Mouse (Mus musculus): ENCODE measurements at regions not wholly inside any gene's neighbourhood (a gene's known extent, or its start where the extent isn't known, plus 50 kb on each side); places are given as distances from the start of the nearest gene placed in this dataset.

DNA sequence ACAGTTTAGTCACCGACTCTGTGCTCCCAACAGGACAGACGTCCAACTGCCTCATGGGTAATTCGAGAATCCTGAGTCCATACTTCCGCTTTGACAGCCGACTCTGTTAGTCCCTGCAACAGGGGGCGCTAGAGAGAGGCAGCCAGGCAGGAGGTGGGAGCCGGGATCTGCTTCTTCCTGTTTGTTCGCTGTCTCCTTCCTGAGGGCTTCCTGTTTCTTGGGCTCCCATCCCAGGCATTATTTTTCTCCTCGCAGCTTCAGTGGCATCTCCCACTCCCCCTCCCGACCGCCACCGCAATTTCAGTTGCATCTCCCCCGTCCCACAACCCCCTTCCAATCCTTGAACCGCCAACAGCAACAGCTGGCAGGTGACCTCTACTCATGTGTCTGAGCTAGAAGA is 211.1 kb downstream of the Xxylt1 start:
- H3K27ac ChIP-seq (ENCODE audit: control insufficient read depth, insufficient read depth, low read length): no peak overlapping the region
- H3K27me3 ChIP-seq (ENCODE audit: control insufficient read depth, insufficient read depth, low read length): no peaks in the 10 kb centered on the region
- no peaks in the 10 kb centered on the region for H3K36me3 ChIP-seq (ENCODE audit: control insufficient read depth, insufficient read depth, low read length)
- DNase-seq: peak; percentile 14
- TF ChIP-seq CTCF (IDR thresholded peaks at IDR 0.05; ENCODE audit: borderline replicate concordance, control insufficient read depth, extremely low read depth, insufficient read depth, low read length, poor library complexity) (peak; percentile 39; the same call in 1 of the 2 replicates), POLR2A (IDR thresholded peaks at IDR 0.05; ENCODE audit: control insufficient read depth, extremely low read depth, insufficient read depth, low read length, poor library complexity) (no peak)
- H3K4me1 ChIP-seq (replicated peaks; ENCODE audit: control insufficient read depth, insufficient read depth, low read length): peaks cover 5% of the 10 kb centered on the region
- no peak overlapping the region for H3K4me3 ChIP-seq (ENCODE audit: control insufficient read depth, insufficient read depth, low read length)
- 71% methylated on average over 14 of the region's 14 CpGs for WGBS

DNA sequence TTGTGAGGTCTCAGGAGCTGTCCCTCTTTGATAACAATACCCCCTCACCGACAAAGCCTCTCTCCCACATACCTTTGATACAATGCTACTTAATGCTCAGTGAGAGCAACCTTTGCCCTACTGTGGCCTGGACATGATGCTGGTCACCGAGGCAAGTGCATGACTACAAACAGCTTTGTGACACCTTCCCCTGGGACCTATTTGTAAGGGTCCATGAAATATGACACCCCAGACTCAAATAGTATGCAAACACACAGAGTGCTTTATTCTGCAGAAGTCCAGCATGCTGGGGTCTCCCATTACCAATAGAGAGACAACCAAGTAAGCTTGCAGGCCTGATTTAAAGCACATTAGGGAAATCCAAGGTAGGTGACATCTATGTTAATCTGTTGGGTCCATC is 210.6 kb downstream of the Xxylt1 start:
- H3K4me1 ChIP-seq (replicated peaks; ENCODE audit: control insufficient read depth, insufficient read depth, low read length): peaks cover 5% of the 10 kb centered on the region
- H3K36me3 ChIP-seq (ENCODE audit: control insufficient read depth, insufficient read depth, low read length): no peaks in the 10 kb centered on the region
- no peak for DNase-seq
- TF ChIP-seq POLR2A (IDR thresholded peaks at IDR 0.05; ENCODE audit: control insufficient read depth, extremely low read depth, insufficient read depth, low read length, poor library complexity) (no peak), CTCF (IDR thresholded peaks at IDR 0.05; ENCODE audit: borderline replicate concordance, control insufficient read depth, extremely low read depth, insufficient read depth, low read length, poor library complexity) (no peak)
- no peaks in the 10 kb centered on the region for H3K27me3 ChIP-seq (ENCODE audit: control insufficient read depth, insufficient read depth, low read length)
- 84% methylated on average over 2 of the region's 2 CpGs for WGBS
- no peak overlapping the region for H3K4me3 ChIP-seq (ENCODE audit: control insufficient read depth, insufficient read depth, low read length)
- H3K27ac ChIP-seq (ENCODE audit: control insufficient read depth, insufficient read depth, low read length): no peak overlapping the region

DNA sequence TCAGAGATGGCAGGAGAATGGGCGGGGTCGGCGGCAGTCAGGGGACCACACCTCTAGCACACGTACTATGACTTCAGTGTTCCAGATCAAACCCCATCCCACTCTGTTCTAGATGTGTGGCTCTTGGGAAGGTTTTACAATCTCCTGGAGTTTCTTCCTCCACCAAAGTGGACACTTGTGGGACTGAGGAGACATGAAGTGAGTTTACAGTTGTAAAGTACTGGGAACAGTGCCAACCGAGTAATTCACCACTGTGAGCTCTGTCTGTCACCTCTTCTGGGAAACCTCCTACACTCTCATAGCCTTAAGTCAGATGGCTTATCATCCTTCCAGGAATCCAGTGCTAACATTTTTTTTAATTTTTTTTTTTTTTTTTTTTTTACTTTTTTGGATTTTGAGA is 209.1 kb downstream of the Xxylt1 start:
- H3K27ac ChIP-seq (ENCODE audit: control insufficient read depth, insufficient read depth, low read length): no peak overlapping the region
- no peaks in the 10 kb centered on the region for H3K27me3 ChIP-seq (ENCODE audit: control insufficient read depth, insufficient read depth, low read length)
- H3K4me3 ChIP-seq (ENCODE audit: control insufficient read depth, insufficient read depth, low read length): no peak overlapping the region
- 94% methylated on average over 5 of the region's 5 CpGs for WGBS
- DNase-seq: no peak
- no peak for TF ChIP-seq POLR2A (IDR thresholded peaks at IDR 0.05; ENCODE audit: control insufficient read depth, extremely low read depth, insufficient read depth, low read length, poor library complexity)
- TF ChIP-seq CTCF (IDR thresholded peaks at IDR 0.05; ENCODE audit: borderline replicate concordance, control insufficient read depth, extremely low read depth, insufficient read depth, low read length, poor library complexity): no peak
- H3K36me3 ChIP-seq (ENCODE audit: control insufficient read depth, insufficient read depth, low read length): no peaks in the 10 kb centered on the region
- peaks cover 3% of the 10 kb centered on the region; the same call in 1 of the 2 replicates for H3K4me1 ChIP-seq (replicated peaks; ENCODE audit: control insufficient read depth, insufficient read depth, low read length)

DNA sequence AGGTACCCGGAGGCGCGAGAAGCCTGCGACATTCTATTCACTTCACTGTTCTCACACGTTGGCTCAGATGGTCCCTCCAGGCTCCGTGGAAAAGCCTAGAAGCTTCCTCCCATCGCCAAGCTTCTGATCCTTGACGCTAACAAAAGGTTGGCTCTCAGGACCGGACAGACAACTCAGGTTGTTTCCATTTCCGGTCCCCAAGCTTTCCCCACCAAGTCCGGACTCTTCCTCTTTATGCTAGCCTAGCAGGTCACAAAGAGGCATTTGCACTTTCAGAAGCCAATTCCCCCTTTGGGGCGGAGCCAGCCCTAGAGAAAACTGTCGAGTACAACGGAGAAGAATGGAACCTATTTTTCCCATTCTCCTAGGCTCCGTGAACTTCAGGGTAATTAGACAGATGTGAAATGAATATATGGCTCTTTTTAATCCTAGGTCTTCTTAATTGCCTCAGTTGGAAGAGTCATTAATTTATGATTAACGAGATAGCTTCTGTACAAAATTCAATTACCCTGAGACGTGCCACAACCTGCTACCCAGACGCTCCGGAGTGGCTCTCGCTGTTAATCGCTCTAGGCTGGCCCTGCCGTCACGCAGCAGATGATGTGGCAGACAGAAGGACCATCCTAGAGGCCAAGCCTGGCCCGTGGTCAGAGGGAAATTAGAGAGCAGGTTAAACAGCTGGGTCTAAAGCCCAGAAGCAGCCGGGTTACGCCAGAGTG is 207.6 kb downstream of the Xxylt1 start:
- Histone ChIP-seq H3K4me1 (replicated peaks; ENCODE audit: control insufficient read depth, insufficient read depth, low read length) (peaks cover 3% of the 10 kb centered on the region; the same call in 1 of the 2 replicates), H3K27me3 (ENCODE audit: control insufficient read depth, insufficient read depth, low read length) (no peaks in the 10 kb centered on the region), H3K27ac (ENCODE audit: control insufficient read depth, insufficient read depth, low read length) (peak overlapping the region; percentile 37; the same call in 1 of the 2 replicates), H3K36me3 (ENCODE audit: control insufficient read depth, insufficient read depth, low read length) (no peaks in the 10 kb centered on the region), H3K4me3 (ENCODE audit: control insufficient read depth, insufficient read depth, low read length) (no peak overlapping the region)
- DNase-seq: no peak
- WGBS: 61% methylated on average over 26 of the region's 26 CpGs
- no peak for TF ChIP-seq POLR2A (IDR thresholded peaks at IDR 0.05; ENCODE audit: control insufficient read depth, extremely low read depth, insufficient read depth, low read length, poor library complexity)
- no peak for TF ChIP-seq CTCF (IDR thresholded peaks at IDR 0.05; ENCODE audit: borderline replicate concordance, control insufficient read depth, extremely low read depth, insufficient read depth, low read length, poor library complexity)

DNA sequence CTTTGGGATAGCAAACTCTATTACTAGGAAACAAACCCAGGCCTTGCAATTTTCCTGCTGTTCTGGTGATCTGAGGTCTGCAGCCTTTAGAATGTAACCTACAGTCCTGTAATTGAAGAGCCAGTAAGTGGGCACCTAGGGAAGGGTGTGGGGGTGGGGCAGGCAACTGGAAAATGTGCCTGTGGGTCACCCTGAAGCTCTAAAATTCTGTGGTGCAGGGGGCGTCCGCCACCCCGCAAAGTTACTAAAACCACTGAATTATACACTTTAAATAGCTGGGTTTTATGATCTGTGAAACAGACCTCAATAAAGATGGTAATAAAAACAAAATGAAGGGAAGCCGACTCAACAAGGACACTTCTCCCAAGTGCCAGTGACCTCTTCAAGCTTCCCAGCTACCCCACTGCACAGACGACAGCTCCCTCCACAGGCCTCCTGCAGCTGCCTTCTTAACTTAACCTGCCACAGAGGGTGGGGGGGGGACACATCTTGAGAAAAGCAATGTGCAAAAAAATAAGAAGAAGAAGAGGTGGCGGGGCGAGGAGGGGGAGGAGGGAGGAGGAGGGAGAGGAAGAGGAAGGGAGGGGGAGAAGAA is 205.9 kb downstream of the Xxylt1 start:
- H3K4me3 ChIP-seq (ENCODE audit: control insufficient read depth, insufficient read depth, low read length): no peak overlapping the region
- no peak for DNase-seq
- H3K36me3 ChIP-seq (ENCODE audit: control insufficient read depth, insufficient read depth, low read length): no peaks in the 10 kb centered on the region
- 91% methylated on average over 7 of the region's 7 CpGs for WGBS
- TF ChIP-seq POLR2A (IDR thresholded peaks at IDR 0.05; ENCODE audit: control insufficient read depth, extremely low read depth, insufficient read depth, low read length, poor library complexity) (no peak), CTCF (IDR thresholded peaks at IDR 0.05; ENCODE audit: borderline replicate concordance, control insufficient read depth, extremely low read depth, insufficient read depth, low read length, poor library complexity) (no peak)
- peaks cover 3% of the 10 kb centered on the region; the same call in 1 of the 2 replicates for H3K4me1 ChIP-seq (replicated peaks; ENCODE audit: control insufficient read depth, insufficient read depth, low read length)
- H3K27ac ChIP-seq (ENCODE audit: control insufficient read depth, insufficient read depth, low read length): no peak overlapping the region
- H3K27me3 ChIP-seq (ENCODE audit: control insufficient read depth, insufficient read depth, low read length): no peaks in the 10 kb centered on the region

DNA sequence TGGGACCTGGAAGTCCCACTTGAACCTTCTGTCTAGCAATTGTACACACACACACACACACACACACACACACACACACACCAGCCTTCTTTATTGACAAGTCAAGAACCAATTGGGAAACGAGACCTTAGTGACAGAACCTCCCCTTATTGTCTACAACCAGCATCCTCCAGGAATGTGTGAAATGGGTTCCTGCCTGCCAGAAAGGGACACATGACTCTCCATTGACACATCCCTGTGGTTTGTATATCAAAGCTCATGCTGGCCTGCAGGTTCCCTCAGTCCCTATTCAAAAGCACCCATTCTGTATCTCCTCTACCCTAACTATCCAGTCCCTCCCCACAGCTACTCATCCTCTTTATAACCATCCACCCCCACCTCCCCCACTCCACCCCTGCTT is 202.4 kb downstream of the Xxylt1 start:
- H3K27me3 ChIP-seq (ENCODE audit: control insufficient read depth, insufficient read depth, low read length): no peaks in the 10 kb centered on the region
- no peaks in the 10 kb centered on the region for H3K36me3 ChIP-seq (ENCODE audit: control insufficient read depth, insufficient read depth, low read length)
- no peak for DNase-seq
- 95% methylated on average over 1 of the region's 1 CpGs for WGBS
- no peak overlapping the region for H3K4me3 ChIP-seq (ENCODE audit: control insufficient read depth, insufficient read depth, low read length)
- H3K27ac ChIP-seq (ENCODE audit: control insufficient read depth, insufficient read depth, low read length): no peak overlapping the region
- TF ChIP-seq POLR2A (IDR thresholded peaks at IDR 0.05; ENCODE audit: control insufficient read depth, extremely low read depth, insufficient read depth, low read length, poor library complexity): no peak
- no peak for TF ChIP-seq CTCF (IDR thresholded peaks at IDR 0.05; ENCODE audit: borderline replicate concordance, control insufficient read depth, extremely low read depth, insufficient read depth, low read length, poor library complexity)
- H3K4me1 ChIP-seq (replicated peaks; ENCODE audit: control insufficient read depth, insufficient read depth, low read length): no peaks in the 10 kb centered on the region

Measured in thymus, adult 2 months (tissue).